Mouse (Mus musculus): ENCODE data around the gene Lrp11. TPM values are rescaled to one million over a fixed set of nuclear protein-coding genes. Genes with fewer than 3 reads are reported as not detected.

The Lrp11 gene
- polyA plus RNA-seq, 1 experiment: 2.9 TPM

DNA sequence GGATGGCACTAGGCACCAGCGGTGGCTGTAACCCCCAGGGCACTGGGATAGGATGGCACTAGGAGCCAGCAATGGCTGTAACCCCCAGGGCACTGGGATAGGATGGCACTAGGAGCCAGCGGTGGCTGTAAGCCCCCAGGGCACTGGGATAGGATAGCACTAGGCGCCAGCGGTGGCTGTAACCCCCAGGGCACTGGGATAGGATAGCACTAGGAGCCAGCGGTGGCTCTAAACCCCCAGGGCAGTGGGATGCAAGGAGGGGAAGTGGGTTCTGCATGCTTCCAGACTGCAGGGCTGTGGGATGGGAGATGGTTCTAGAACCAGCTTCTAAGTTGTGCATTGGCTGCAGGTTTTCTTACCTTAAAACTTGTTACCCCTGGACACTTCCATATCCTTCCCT is 31.1 kb downstream of the Lrp11 start:
- TF ChIP-seq CTCF (IDR thresholded peaks at IDR 0.05; ENCODE audit: low read depth, low read length) (no peak), POLR2A (IDR thresholded peaks at IDR 0.05; ENCODE audit: borderline replicate concordance, low read depth, low read length) (no peak)
- Histone ChIP-seq H3K27ac (ENCODE audit: insufficient read depth, low read depth, low read length) (no peak overlapping the region), H3K4me1 (ENCODE audit: control insufficient read depth, insufficient read depth, low read length) (no peaks in the 10 kb centered on the region), H3K4me3 (ENCODE audit: insufficient read depth, low read length) (no peak overlapping the region)

DNA sequence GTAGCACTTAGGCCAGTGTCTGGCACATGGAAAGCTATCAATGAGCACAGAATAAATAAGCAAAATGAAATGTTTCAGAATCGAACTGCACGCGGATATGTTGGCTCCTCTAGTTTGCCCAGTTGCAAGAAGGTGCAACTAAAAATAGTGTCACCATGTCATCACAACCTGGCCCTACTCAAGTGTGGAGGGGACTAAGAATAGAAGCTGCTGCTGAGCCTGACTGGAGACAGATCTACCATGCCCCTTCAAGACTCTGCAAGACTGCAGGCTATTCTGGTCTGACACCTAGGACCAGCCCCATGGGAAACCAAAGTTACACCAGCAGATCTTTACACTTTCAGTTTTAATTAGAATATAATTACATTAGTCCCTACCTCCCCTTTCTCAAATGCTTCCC is 32.8 kb downstream of the Lrp11 start:
- no peak overlapping the region for H3K4me3 ChIP-seq (ENCODE audit: insufficient read depth, low read length)
- H3K4me1 ChIP-seq (ENCODE audit: control insufficient read depth, insufficient read depth, low read length): no peaks in the 10 kb centered on the region
- H3K27ac ChIP-seq (ENCODE audit: insufficient read depth, low read depth, low read length): no peak overlapping the region
- TF ChIP-seq CTCF (IDR thresholded peaks at IDR 0.05; ENCODE audit: low read depth, low read length): no peak
- TF ChIP-seq POLR2A (IDR thresholded peaks at IDR 0.05; ENCODE audit: borderline replicate concordance, low read depth, low read length): no peak

DNA sequence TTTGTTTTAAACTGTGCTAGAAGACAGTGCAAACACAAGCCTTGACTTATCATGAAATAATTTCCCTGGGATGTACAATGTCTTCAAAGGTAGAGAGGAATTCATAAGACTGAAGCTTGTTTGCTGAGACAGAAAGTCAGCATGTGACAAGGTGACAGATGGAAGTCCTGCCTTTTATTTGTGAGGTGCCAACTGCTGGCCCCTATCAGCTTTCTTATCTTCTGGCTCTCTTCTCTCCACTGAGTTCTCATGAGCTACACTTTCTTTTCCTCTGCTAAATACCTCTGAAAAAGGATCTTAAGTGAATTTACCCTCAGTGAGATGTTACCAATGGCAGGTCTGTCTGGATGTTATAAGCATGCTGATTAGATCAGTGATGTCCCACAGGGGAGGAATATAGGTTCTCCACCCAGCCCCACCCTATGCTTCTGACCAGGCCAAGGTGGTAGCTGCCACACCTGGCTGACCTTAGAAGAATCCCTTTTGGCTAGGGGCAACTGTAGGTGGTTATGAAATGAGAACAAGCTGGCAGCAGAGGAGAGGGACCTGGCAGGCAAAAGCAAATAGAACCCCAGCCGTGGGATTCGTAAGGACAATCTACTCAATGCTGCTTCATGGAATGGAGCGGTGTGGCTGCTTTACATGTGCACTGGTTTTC is 34.4 kb downstream of the Lrp11 start:
- Histone ChIP-seq H3K4me3 (ENCODE audit: insufficient read depth, low read length) (no peak overlapping the region), H3K4me1 (ENCODE audit: control insufficient read depth, insufficient read depth, low read length) (no peaks in the 10 kb centered on the region), H3K27ac (ENCODE audit: insufficient read depth, low read depth, low read length) (no peak overlapping the region)
- no peak for TF ChIP-seq POLR2A (IDR thresholded peaks at IDR 0.05; ENCODE audit: borderline replicate concordance, low read depth, low read length)
- no peak for TF ChIP-seq CTCF (IDR thresholded peaks at IDR 0.05; ENCODE audit: low read depth, low read length)

GRCm38 (mm10) chr10:7629092-7629491 is 39.5 kb downstream of the Lrp11 start:
- Histone ChIP-seq H3K4me1 (ENCODE audit: control insufficient read depth, insufficient read depth, low read length) (no peaks in the 10 kb centered on the region), H3K27ac (ENCODE audit: insufficient read depth, low read depth, low read length) (no peak overlapping the region), H3K4me3 (ENCODE audit: insufficient read depth, low read length) (no peak overlapping the region)
- no peak for TF ChIP-seq POLR2A (IDR thresholded peaks at IDR 0.05; ENCODE audit: borderline replicate concordance, low read depth, low read length)
- no peak for TF ChIP-seq CTCF (IDR thresholded peaks at IDR 0.05; ENCODE audit: low read depth, low read length)

- Histone ChIP-seq H3K4me1 (ENCODE audit: control insufficient read depth, insufficient read depth, low read length) (no peaks in the 10 kb centered on the region), H3K4me3 (ENCODE audit: insufficient read depth, low read length) (no peak overlapping the region), H3K27ac (ENCODE audit: insufficient read depth, low read depth, low read length) (no peak overlapping the region)
- no peak for TF ChIP-seq CTCF (IDR thresholded peaks at IDR 0.05; ENCODE audit: low read depth, low read length)
- no peak for TF ChIP-seq POLR2A (IDR thresholded peaks at IDR 0.05; ENCODE audit: borderline replicate concordance, low read depth, low read length)
Observed at GRCm38 (mm10) chr10:7630286-7630685, 40.7 kb downstream of the Lrp11 start.

- Histone ChIP-seq H3K4me3 (ENCODE audit: insufficient read depth, low read length) (no peak overlapping the region), H3K27ac (ENCODE audit: insufficient read depth, low read depth, low read length) (no peak overlapping the region), H3K4me1 (ENCODE audit: control insufficient read depth, insufficient read depth, low read length) (no peaks in the 10 kb centered on the region)
- TF ChIP-seq CTCF (IDR thresholded peaks at IDR 0.05; ENCODE audit: low read depth, low read length): no peak
- TF ChIP-seq POLR2A (IDR thresholded peaks at IDR 0.05; ENCODE audit: borderline replicate concordance, low read depth, low read length): no peak
Observed at GRCm38 (mm10) chr10:7630951-7631720, 41.5 kb downstream of the Lrp11 start.

- Histone ChIP-seq H3K4me3 (ENCODE audit: insufficient read depth, low read length) (no peak overlapping the region), H3K27ac (ENCODE audit: insufficient read depth, low read depth, low read length) (no peak overlapping the region), H3K4me1 (ENCODE audit: control insufficient read depth, insufficient read depth, low read length) (no peaks in the 10 kb centered on the region)
- TF ChIP-seq POLR2A (IDR thresholded peaks at IDR 0.05; ENCODE audit: borderline replicate concordance, low read depth, low read length) (no peak), CTCF (IDR thresholded peaks at IDR 0.05; ENCODE audit: low read depth, low read length) (no peak)
Observed at GRCm38 (mm10) chr10:7640366-7640765, 50.8 kb downstream of the Lrp11 start.

- no peaks in the 10 kb centered on the region for H3K4me1 ChIP-seq (ENCODE audit: control insufficient read depth, insufficient read depth, low read length)
- no peak for TF ChIP-seq CTCF (IDR thresholded peaks at IDR 0.05; ENCODE audit: low read depth, low read length)
- TF ChIP-seq POLR2A (IDR thresholded peaks at IDR 0.05; ENCODE audit: borderline replicate concordance, low read depth, low read length): no peak
- H3K27ac ChIP-seq (ENCODE audit: insufficient read depth, low read depth, low read length): no peak overlapping the region
- no peak overlapping the region for H3K4me3 ChIP-seq (ENCODE audit: insufficient read depth, low read length)
Observed at GRCm38 (mm10) chr10:7645911-7646310, 56.3 kb downstream of the Lrp11 start.

DNA sequence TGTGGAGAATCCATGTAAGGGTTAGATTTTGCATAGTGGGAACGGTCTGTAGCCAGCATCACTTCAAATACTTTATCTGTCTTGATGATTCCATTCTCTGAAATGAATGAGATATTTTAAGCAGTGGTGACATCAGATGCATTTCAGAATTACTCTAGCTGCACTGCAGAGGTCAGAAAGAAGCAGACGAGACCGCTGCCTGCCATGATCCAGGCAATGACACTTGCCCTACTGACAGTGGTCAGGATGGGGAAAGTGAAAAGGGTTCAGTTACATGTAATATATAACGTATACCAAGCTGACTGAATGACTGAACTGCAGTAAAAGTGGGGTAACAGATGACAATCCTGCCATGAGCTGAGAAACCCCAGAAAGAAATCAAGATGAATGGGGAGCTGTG is 59.5 kb downstream of the Lrp11 start:
- Histone ChIP-seq H3K4me3 (ENCODE audit: insufficient read depth, low read length) (no peak overlapping the region), H3K4me1 (ENCODE audit: control insufficient read depth, insufficient read depth, low read length) (no peaks in the 10 kb centered on the region), H3K27ac (ENCODE audit: insufficient read depth, low read depth, low read length) (no peak overlapping the region)
- TF ChIP-seq CTCF (IDR thresholded peaks at IDR 0.05; ENCODE audit: low read depth, low read length): no peak
- no peak for TF ChIP-seq POLR2A (IDR thresholded peaks at IDR 0.05; ENCODE audit: borderline replicate concordance, low read depth, low read length)

- TF ChIP-seq POLR2A (IDR thresholded peaks at IDR 0.05; ENCODE audit: borderline replicate concordance, low read depth, low read length) (no peak), CTCF (IDR thresholded peaks at IDR 0.05; ENCODE audit: low read depth, low read length) (no peak)
- no peaks in the 10 kb centered on the region for H3K4me1 ChIP-seq (ENCODE audit: control insufficient read depth, insufficient read depth, low read length)
- H3K27ac ChIP-seq (ENCODE audit: insufficient read depth, low read depth, low read length): no peak overlapping the region
- no peak overlapping the region for H3K4me3 ChIP-seq (ENCODE audit: insufficient read depth, low read length)
Observed at GRCm38 (mm10) chr10:7651057-7651456, 61.5 kb downstream of the Lrp11 start.
